Mouse (Mus musculus): Measurements from ENCODE around the gene Gm4894. TPM values are rescaled to one million over a fixed set of nuclear protein-coding genes. Genes with fewer than 3 reads are reported as not detected.

Gene Gm4894
- polyA plus RNA-seq (2016; fragmentation: Nextera tagmentation; extraction: Ambion mirVana): not detected in 2 replicates

DNA sequence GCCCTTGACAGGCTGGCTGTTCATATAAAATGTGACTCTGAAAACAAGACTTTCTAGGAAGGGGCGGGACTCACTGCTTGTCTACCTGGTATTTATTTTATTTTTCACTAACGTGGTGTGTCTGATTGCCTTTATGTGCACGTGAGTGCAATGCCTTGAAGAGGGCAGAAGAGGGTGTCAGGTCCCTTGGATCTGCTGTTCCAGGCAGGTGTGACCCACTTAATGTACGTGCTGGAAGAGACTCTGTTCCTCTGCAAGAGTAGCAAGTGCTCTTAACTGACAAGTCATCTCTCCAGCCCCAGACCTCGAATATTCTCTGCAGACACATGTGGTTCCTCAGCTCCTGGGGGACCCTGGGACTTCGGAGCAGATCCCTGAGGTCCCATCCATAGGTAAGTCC is at the start of gene Gm4894:
Gene Gm4894, plus strand, starts transcription at position 301 of the 400 bp plus-strand sequence.
- WGBS: 70% methylated on average over 6 of the region's 6 CpGs
- H3K4me1 ChIP-seq: no peaks in the 10 kb centered on the region
- no peaks in the 10 kb centered on the region for H3K27me3 ChIP-seq
- H3K4me3 ChIP-seq: no peak within 1 kb of the TSS
- H3K9ac ChIP-seq: no peak within 1 kb of the TSS
- no peak within 1 kb of the TSS for H3K27ac ChIP-seq
- H3K9me3 ChIP-seq: no peaks in the 10 kb centered on the region
- ATAC-seq (ENCODE audit: insufficient number of reproducible peaks, insufficient read depth, low FRiP score, low TSS enrichment): no peak
- no peak within 1 kb of the TSS for H3K4me2 ChIP-seq (replicated peaks)
- H3K36me3 ChIP-seq: no peaks in the 10 kb centered on the region

DNA sequence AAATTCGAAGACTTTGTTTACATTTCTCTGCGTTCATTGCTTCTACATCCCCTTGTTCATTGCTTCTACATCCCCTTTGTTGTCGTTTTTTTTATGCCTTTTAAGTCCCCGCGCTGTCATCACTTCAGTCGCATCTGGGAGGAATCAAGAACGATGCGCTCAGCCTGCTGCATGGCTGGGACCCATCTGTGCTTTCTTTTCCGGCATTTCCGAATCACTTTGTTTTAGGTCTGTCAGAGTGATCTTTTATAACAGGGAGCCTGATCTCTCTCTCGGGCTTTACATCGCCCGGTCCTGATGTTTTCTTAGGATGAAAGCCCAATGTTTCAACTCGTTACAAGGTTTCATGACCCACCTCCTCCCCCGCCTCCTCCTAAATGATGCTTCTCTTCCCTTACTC is 44.0 kb upstream of the Gm4894 start:
- no peaks in the 10 kb centered on the region for H3K9me3 ChIP-seq
- H3K9ac ChIP-seq: no peak overlapping the region
- peak overlapping the region; percentile 35 for H3K4me2 ChIP-seq (replicated peaks)
- ATAC-seq (ENCODE audit: insufficient number of reproducible peaks, insufficient read depth, low FRiP score, low TSS enrichment): 0 out of 2 replicates have a peak, but pooled peaks have one; percentile 28
- H3K27ac ChIP-seq: 0 out of 2 replicates have a peak overlapping the region, but pooled peaks have one; percentile 57
- H3K36me3 ChIP-seq: no peaks in the 10 kb centered on the region
- H3K4me3 ChIP-seq: no peak overlapping the region
- no peaks in the 10 kb centered on the region for H3K27me3 ChIP-seq
- peaks cover 21% of the 10 kb centered on the region; the same call in 1 of the 2 replicates for H3K4me1 ChIP-seq
- 26% methylated on average over 15 of the region's 15 CpGs for WGBS

DNA sequence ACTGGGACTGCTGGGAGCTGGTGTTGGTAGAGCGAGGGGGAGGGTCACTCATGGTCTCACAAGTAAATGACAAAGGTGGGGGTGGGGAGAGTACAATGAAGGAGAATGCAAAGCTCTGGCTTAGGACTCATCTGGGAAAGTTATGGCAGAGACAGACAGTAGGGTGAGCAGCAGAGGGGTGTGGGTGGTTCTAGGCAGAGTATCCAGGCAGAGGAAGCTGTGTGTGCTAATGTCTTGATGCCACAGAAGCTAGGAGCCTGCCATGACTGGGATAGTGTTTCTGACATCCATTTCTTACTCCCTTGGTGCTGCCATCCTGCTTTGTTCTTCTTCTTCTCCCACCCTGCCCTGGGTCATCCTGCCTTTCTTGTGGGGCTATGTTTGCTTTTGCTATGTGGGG is 38.8 kb upstream of the Gm4894 start:
- Histone ChIP-seq H3K27me3 (no peaks in the 10 kb centered on the region), H3K36me3 (no peaks in the 10 kb centered on the region), H3K4me2 (replicated peaks) (no peak overlapping the region), H3K9me3 (no peaks in the 10 kb centered on the region), H3K4me1 (peaks cover 18% of the 10 kb centered on the region; the same call in 1 of the 2 replicates), H3K9ac (no peak overlapping the region), H3K4me3 (no peak overlapping the region), H3K27ac (no peak overlapping the region)
- 62% methylated on average over 1 of the region's 1 CpGs for WGBS
- ATAC-seq (ENCODE audit: insufficient number of reproducible peaks, insufficient read depth, low FRiP score, low TSS enrichment): no peak

DNA sequence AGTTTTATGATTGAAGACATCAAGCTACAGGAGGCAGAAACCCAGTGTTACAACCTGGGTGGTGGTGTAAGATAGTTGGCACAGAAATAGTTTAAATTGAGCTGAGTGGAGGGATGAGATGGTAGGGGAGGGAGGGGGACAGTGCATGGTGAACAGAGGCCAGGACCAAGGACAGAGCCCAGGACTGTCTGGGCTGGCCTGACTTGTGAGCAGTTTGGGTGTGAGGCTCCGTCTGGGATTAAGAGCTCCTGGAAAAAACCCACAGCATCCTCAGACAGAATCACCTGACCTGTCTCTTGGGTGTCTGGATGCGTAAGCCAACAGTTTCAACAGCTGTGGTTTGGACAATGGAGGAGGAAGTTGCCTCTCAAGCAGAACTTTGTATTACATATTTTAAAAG is 35.6 kb upstream of the Gm4894 start:
- Histone ChIP-seq H3K9ac (no peak overlapping the region), H3K4me2 (replicated peaks) (no peak overlapping the region), H3K4me1 (peaks cover 7% of the 10 kb centered on the region; the same call in 1 of the 2 replicates), H3K27ac (no peak overlapping the region), H3K9me3 (no peaks in the 10 kb centered on the region), H3K4me3 (no peak overlapping the region), H3K36me3 (no peaks in the 10 kb centered on the region), H3K27me3 (no peaks in the 10 kb centered on the region)
- 29% methylated on average over 2 of the region's 2 CpGs for WGBS
- no peak for ATAC-seq (ENCODE audit: insufficient number of reproducible peaks, insufficient read depth, low FRiP score, low TSS enrichment)

DNA sequence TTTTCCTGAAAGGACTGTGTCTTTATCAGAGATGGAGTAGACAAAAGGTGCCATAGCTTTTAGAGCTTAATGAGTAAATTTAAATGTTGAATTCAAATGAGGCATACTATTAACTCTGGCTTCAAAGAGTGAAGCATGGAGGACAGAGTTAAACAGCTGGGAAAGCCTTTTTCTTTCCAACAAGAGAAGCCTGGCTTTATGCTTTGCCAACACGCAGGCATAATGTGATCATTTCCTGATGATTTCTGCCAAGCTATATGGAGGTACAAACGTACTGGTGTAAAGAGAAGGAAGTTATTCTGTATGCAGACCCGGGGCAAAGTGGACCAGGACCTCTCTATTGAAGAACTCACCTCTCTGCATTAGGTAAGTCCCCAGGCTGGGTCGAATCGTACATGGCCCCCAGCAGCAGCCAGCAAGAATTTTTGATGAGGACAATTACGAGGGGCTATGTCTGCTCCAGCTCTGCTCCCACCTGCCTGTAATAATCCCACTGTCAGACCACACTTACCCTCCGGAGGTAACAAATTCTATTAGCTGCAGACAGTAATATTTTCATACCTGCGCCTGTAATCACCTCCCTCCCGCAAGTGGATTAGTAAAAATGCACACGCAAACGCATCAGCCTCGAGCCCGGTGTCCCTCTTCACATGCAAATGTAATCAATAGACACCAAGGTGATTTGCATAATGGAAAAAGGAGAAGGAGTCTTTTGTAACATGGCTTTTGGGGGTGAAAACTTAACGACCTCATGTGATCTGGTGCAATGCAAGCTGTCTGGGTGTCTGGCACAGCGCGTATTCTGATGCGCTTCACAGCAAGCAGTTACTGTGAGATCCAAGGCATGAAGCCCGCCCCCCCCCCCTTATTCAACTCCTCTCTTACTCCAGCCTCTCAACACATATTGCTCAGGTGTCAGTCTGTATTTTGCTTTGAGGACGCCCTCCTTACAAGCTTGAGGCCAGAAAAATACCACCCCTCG is 32.4 kb upstream of the Gm4894 start:
- Histone ChIP-seq H3K27ac (no peak overlapping the region), H3K4me2 (replicated peaks) (no peak overlapping the region), H3K27me3 (no peaks in the 10 kb centered on the region), H3K36me3 (no peaks in the 10 kb centered on the region), H3K4me1 (no peaks in the 10 kb centered on the region), H3K4me3 (no peak overlapping the region), H3K9ac (no peak overlapping the region), H3K9me3 (no peaks in the 10 kb centered on the region)
- 77% methylated on average over 20 of the region's 20 CpGs for WGBS
- ATAC-seq (ENCODE audit: insufficient number of reproducible peaks, insufficient read depth, low FRiP score, low TSS enrichment): no peak

DNA sequence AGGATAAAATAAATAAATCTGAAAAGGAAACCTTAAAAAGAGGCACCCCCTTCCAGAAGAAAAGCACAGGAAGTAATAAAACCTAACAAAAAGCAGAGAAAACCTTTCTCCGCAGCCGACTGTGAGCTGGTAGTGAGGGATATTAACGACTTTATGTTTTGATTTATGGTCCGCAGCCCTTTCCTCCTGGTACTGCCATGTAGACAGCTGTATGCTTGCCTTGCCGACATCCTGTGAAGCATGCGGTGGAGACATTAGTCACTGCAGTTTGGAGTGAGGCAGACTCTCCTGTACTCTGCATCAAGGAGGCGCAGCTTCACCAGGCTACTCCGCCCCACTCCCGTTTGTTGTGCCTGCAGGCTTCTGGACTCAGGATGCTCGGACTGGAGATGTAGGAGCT is 25.8 kb upstream of the Gm4894 start:
- 74% methylated on average over 10 of the region's 10 CpGs for WGBS
- Histone ChIP-seq H3K9ac (no peak overlapping the region), H3K27me3 (no peaks in the 10 kb centered on the region), H3K27ac (no peak overlapping the region), H3K4me3 (no peak overlapping the region), H3K36me3 (no peaks in the 10 kb centered on the region), H3K9me3 (no peaks in the 10 kb centered on the region), H3K4me2 (replicated peaks) (no peak overlapping the region), H3K4me1 (no peaks in the 10 kb centered on the region)
- no peak for ATAC-seq (ENCODE audit: insufficient number of reproducible peaks, insufficient read depth, low FRiP score, low TSS enrichment)

DNA sequence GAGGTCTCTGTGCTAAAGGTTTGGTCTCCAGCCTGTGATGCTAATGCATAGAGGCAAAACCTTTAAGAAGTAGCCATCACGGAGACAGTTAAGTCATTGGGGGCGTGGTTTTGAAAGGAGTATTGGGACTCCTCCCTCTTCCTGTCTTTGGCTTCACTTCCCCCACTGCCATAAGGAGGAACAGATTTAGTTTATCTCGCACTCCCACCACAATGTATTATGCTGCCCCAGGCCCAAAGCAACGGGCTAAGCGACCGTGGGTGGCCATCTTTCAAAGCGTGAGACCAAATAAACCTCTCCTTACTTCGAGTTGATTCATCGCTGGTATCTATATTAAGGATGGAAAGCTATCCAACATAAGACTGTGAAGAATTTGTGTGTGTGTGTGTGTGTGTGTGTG is 22.9 kb upstream of the Gm4894 start:
- H3K9ac ChIP-seq: no peak overlapping the region
- no peaks in the 10 kb centered on the region for H3K36me3 ChIP-seq
- 79% methylated on average over 9 of the region's 9 CpGs for WGBS
- H3K4me2 ChIP-seq (replicated peaks): no peak overlapping the region
- ATAC-seq (ENCODE audit: insufficient number of reproducible peaks, insufficient read depth, low FRiP score, low TSS enrichment): no peak
- no peaks in the 10 kb centered on the region for H3K27me3 ChIP-seq
- no peak overlapping the region for H3K27ac ChIP-seq
- no peak overlapping the region for H3K4me3 ChIP-seq
- no peaks in the 10 kb centered on the region for H3K4me1 ChIP-seq
- no peaks in the 10 kb centered on the region for H3K9me3 ChIP-seq

DNA sequence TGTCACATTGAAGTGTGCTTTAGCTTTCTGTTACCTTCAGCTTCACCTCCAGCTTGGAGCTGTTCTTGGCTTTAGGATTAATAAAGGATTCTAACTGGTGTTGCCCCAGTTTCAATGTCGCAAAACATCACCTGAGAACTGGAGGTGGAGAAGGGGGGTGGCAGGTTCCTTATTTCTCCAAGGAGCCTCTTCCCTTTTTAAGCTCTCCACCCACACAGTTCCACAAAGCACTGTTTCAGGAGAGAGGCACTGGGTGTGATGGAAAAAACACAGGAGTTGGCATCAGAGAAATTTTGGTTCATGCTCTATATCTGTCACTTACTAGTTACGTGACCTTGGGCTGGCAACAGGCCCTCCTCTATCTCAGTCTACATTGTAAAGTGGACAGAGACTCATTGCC is 21.3 kb upstream of the Gm4894 start:
- no peaks in the 10 kb centered on the region for H3K4me1 ChIP-seq

DNA sequence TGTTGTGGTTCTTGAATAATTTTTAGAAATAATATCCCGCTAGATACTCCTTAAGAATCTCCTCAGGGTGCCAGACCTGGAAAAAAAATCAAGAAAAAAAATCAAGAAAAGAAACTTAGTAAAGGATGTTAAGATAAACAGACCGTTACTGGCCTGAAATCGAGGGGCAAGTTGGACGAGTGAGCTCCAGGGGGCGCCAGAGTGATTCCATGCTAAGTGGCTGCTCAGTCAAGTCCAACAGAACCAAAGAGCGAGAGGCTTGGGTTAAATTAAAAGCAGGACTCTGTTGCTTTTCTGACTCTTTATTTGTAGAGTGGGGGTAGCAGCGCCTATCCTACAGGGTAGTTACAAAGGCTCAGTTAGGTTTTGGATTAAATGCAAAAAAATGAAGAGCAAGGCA is 3.5 kb upstream of the Gm4894 start:
- ATAC-seq (ENCODE audit: insufficient number of reproducible peaks, insufficient read depth, low FRiP score, low TSS enrichment): no peak
- Histone ChIP-seq H3K27ac (no peak overlapping the region), H3K36me3 (no peaks in the 10 kb centered on the region), H3K4me3 (no peak overlapping the region), H3K4me2 (replicated peaks) (no peak overlapping the region), H3K4me1 (no peaks in the 10 kb centered on the region), H3K9ac (no peak overlapping the region), H3K27me3 (no peaks in the 10 kb centered on the region), H3K9me3 (no peaks in the 10 kb centered on the region)
- WGBS: 27% methylated on average over 7 of the region's 7 CpGs

More for the DNA sequence above, 21.3 kb upstream of the Gm4894 start:
- no peak for ATAC-seq (ENCODE audit: insufficient number of reproducible peaks, insufficient read depth, low FRiP score, low TSS enrichment)
- no peaks in the 10 kb centered on the region for H3K9me3 ChIP-seq
- no peak overlapping the region for H3K4me2 ChIP-seq (replicated peaks)
- no peaks in the 10 kb centered on the region for H3K27me3 ChIP-seq
- no peaks in the 10 kb centered on the region for H3K36me3 ChIP-seq
- H3K4me3 ChIP-seq: no peak overlapping the region
- WGBS: 88% methylated on average over 2 of the region's 2 CpGs
- H3K27ac ChIP-seq: no peak overlapping the region
- no peak overlapping the region for H3K9ac ChIP-seq

DNA sequence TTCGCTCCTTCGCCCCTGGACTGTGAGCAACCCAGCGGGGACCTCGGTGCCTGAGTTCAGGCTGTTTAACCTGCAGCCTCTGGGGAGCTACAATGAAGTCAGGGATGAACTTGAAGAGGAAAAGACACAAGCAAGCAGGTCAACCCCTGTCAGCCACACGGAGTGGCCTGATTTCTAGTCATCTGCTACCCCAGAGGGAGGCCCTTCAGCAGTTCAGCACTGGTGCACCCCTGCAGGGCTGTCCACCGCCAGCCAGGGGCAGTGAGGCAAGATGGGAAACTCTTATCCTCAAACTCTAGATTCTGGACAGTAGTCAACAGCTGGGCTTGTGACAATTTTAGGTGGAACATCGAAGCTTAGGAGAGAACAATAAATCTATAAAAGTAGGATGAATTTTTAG is 18.6 kb downstream of the Gm4894 start:
- no peak overlapping the region for H3K9ac ChIP-seq
- H3K9me3 ChIP-seq: no peaks in the 10 kb centered on the region
- no peak overlapping the region for H3K27ac ChIP-seq
- H3K36me3 ChIP-seq: no peaks in the 10 kb centered on the region
- ATAC-seq (ENCODE audit: insufficient number of reproducible peaks, insufficient read depth, low FRiP score, low TSS enrichment): no peak
- H3K4me2 ChIP-seq (replicated peaks): no peak overlapping the region
- no peaks in the 10 kb centered on the region for H3K4me1 ChIP-seq
- no peak overlapping the region for H3K4me3 ChIP-seq
- no peaks in the 10 kb centered on the region for H3K27me3 ChIP-seq
- WGBS: 54% methylated on average over 7 of the region's 7 CpGs

DNA sequence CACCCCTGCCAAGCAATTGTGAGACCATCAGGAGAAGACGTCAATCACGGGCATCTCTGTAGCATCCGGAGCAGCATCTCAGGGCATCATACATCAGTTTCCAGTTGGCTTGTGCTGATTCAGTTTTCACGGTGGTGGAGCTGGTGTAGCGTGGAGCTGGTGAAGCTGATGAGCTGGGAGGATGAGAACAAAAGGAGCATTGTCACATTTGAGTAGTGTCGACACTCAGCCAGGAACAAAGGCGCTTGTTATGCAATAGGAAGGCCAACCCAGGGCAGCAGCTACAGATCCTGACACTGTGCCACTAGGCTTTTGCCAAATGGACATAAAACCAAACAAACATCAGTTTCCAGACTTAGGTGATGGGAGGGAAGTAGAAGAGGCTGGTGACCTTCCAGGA is 23.2 kb downstream of the Gm4894 start:
- H3K27ac ChIP-seq: no peak overlapping the region
- H3K27me3 ChIP-seq: no peaks in the 10 kb centered on the region
- 35% methylated on average over 7 of the region's 7 CpGs for WGBS
- no peaks in the 10 kb centered on the region for H3K36me3 ChIP-seq
- no peak overlapping the region for H3K4me2 ChIP-seq (replicated peaks)
- no peak overlapping the region for H3K9ac ChIP-seq
- no peaks in the 10 kb centered on the region for H3K9me3 ChIP-seq
- no peak for ATAC-seq (ENCODE audit: insufficient number of reproducible peaks, insufficient read depth, low FRiP score, low TSS enrichment)
- no peak overlapping the region for H3K4me3 ChIP-seq
- no peaks in the 10 kb centered on the region; the same call in 1 of the 2 replicates for H3K4me1 ChIP-seq

DNA sequence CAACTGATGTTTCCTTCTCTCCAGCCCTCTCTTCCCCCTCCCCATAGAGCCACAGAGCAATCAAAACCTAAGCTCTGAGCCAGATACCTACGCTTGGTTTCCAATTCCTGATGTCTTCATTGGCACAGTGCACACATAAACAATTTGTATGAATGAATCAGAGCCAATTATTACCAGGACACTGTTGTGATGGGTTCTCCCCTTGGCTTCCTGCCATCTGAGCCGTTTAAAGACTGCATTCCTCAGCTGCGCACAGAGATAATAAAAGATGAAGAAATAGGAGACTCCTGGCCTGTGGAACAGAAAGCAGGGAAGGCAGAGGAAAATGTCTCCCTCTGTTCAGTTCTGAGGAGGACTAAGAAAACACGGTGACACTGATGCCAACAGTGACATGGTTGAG is 25.6 kb downstream of the Gm4894 start:
- no peak overlapping the region for H3K9ac ChIP-seq
- no peak overlapping the region for H3K4me3 ChIP-seq
- H3K27ac ChIP-seq: no peak overlapping the region
- H3K4me2 ChIP-seq (replicated peaks): no peak overlapping the region
- WGBS: 64% methylated on average over 4 of the region's 4 CpGs
- no peaks in the 10 kb centered on the region for H3K36me3 ChIP-seq
- H3K4me1 ChIP-seq: no peaks in the 10 kb centered on the region; the same call in 1 of the 2 replicates
- no peaks in the 10 kb centered on the region for H3K27me3 ChIP-seq
- H3K9me3 ChIP-seq: no peaks in the 10 kb centered on the region
- no peak for ATAC-seq (ENCODE audit: insufficient number of reproducible peaks, insufficient read depth, low FRiP score, low TSS enrichment)

Measured in embryonic facial prominence, embryonic 12.5 days (tissue).